ENCODE assay signal across 36 mouse cellular contexts in genomic region chr16:52536278-52536677, GRCm38 (mm10).
"Had no signal": no experiment of that assay in that cellular context is flagged by ENCODE, and none has a peak within 500 bp of the region (broad histone marks: within the 10 kb centered on the region; RNA-seq: fewer than 3 reads in every experiment).

No protein-coding gene starts in this region.

- ATAC-seq: hindbrain, embryonic 16.5 days; hindbrain, postnatal 0 days; inflammation-experienced regulatory T-cells, adult 6 months; intestine, embryonic 15.5 days; intestine, embryonic 16.5 days; intestine, postnatal 0 days had no signal

- H3K4me3 ChIP-seq: heart, adult 2 months; heart, embryonic 10.5 days; heart, embryonic 12.5 days; heart, embryonic 13.5 days; heart, embryonic 15.5 days; hindbrain, embryonic 10.5 days; hindbrain, embryonic 12.5 days; hindbrain, embryonic 13.5 days; hindbrain, embryonic 15.5 days; intestine, embryonic 15.5 days; kidney, embryonic 15.5 days; layer of hippocampus, adult 2 months had no signal

- DNase-seq: heart, adult 18-20 months; heart, adult 2 months; heart, postnatal 10 days; heart, postnatal 14 days; heart, postnatal 36 days; heart, postnatal 4 days; kidney, adult 11 months; kidney, adult 18-20 months; kidney, adult 2 months; kidney, adult 8-10 months; kidney, adult 9 months; kidney, postnatal 10 days; kidney, postnatal 14 days; kidney, postnatal 25 days; kidney, postnatal 36 days; kidney, postnatal 4 days; layer of hippocampus, adult 9-11 months had no signal

- H3K9me3 ChIP-seq: heart, embryonic 10.5 days; heart, embryonic 12.5 days; heart, embryonic 13.5 days; heart, embryonic 15.5 days; hindbrain, embryonic 10.5 days; hindbrain, embryonic 12.5 days; hindbrain, embryonic 13.5 days; hindbrain, embryonic 15.5 days; intestine, embryonic 15.5 days; kidney, embryonic 15.5 days had no signal

- H3K36me3 ChIP-seq: heart, embryonic 10.5 days; heart, embryonic 12.5 days; heart, embryonic 13.5 days; heart, embryonic 15.5 days; hindbrain, embryonic 10.5 days; hindbrain, embryonic 12.5 days; hindbrain, embryonic 13.5 days; hindbrain, embryonic 15.5 days; intestine, embryonic 15.5 days; kidney, embryonic 15.5 days had no signal

- H3K4me2 ChIP-seq: heart, embryonic 11.5 days; heart, embryonic 12.5 days; heart, embryonic 13.5 days; heart, embryonic 15.5 days; hindbrain, embryonic 12.5 days; hindbrain, embryonic 13.5 days; hindbrain, embryonic 14.5 days; hindbrain, embryonic 15.5 days; intestine, embryonic 15.5 days; kidney, embryonic 15.5 days had no signal

- H3K9ac ChIP-seq: heart, embryonic 12.5 days; heart, embryonic 13.5 days; heart, embryonic 15.5 days; hindbrain, embryonic 12.5 days; hindbrain, embryonic 13.5 days; hindbrain, embryonic 14.5 days; hindbrain, embryonic 15.5 days; intestine, embryonic 15.5 days; kidney, embryonic 15.5 days had no signal

- H3K27ac ChIP-seq: heart, adult 2 months; heart, embryonic 10.5 days; heart, embryonic 13.5 days; heart, embryonic 15.5 days; hindbrain, embryonic 10.5 days; hindbrain, embryonic 12.5 days; hindbrain, embryonic 13.5 days; hindbrain, embryonic 14.5 days; hindbrain, embryonic 15.5 days; hindbrain, postnatal 0 days; intestine, embryonic 15.5 days; kidney, embryonic 15.5 days; kidney, postnatal 0 days; layer of hippocampus, adult 2 months had no signal

- H3K4me1 ChIP-seq: heart, embryonic 10.5 days; heart, embryonic 12.5 days; heart, embryonic 13.5 days; heart, embryonic 15.5 days; hindbrain, embryonic 10.5 days; hindbrain, embryonic 12.5 days; hindbrain, embryonic 13.5 days; hindbrain, embryonic 15.5 days; intestine, embryonic 15.5 days; kidney, embryonic 15.5 days had no signal

- H3K27me3 ChIP-seq: heart, embryonic 12.5 days; heart, embryonic 13.5 days; heart, embryonic 15.5 days; hindbrain, embryonic 12.5 days; hindbrain, embryonic 13.5 days; hindbrain, embryonic 15.5 days; intestine, embryonic 15.5 days; kidney, embryonic 15.5 days had no signal
